Mouse (Mus musculus) midbrain, postnatal 0 days (tissue): ENCODE measurements around the gene Ctnnd2. TPM values are rescaled to one million over a fixed set of nuclear protein-coding genes. Genes with fewer than 3 reads are reported as not detected.

ENCODE experiments used
- ATAC-seq: fragments of 200-750 bp; cut with Nextera tagmentation; 2 replicates; pipeline ENCODE4 v1.8.0; 2017; ENCODE audit warnings: moderate number of reproducible peaks, mild to moderate bottlenecking, moderate TSS enrichment, moderate library complexity; ENCODE audit not compliant: low FRiP score
- DNase-seq: peaks from one replicate; pipeline ENCODE4 v3.0.0-alpha.2; 2015; ENCODE audit warnings: low spot score
- H3K27ac ChIP-seq: fragments of 300-500 bp; sonication (generic); 2 replicates; pipeline ENCODE4 v1.5.1; 2014; ENCODE audit warnings: low read depth, mild to moderate bottlenecking, low read length, mixed read lengths
- H3K27me3 ChIP-seq: fragments of 300-500 bp; sonication (generic); 2 replicates; pipeline ENCODE4 v1.6.1; 2014; ENCODE audit warnings: low read length, control low read depth, mixed read lengths; ENCODE audit not compliant: insufficient read depth
- H3K36me3 ChIP-seq: fragments of 300-500 bp; sonication (generic); 2 replicates; pipeline ENCODE4 v1.6.1; 2014; ENCODE audit warnings: low read length, control low read depth, mixed read lengths; ENCODE audit not compliant: insufficient read depth
- H3K4me1 ChIP-seq: fragments of 300-500 bp; sonication (generic); 2 replicates; pipeline ENCODE4 v1.6.1; 2014; ENCODE audit warnings: mild to moderate bottlenecking, control low read depth, antibody characterized with exemption, low read length, mixed read lengths; ENCODE audit not compliant: insufficient read depth
- H3K4me2 ChIP-seq: fragments of 300-500 bp; sonication (generic); 2 replicates; pipeline ENCODE4 v1.6.1; 2014; ENCODE audit warnings: low read depth, mild to moderate bottlenecking, low read length, mixed read lengths; ENCODE audit not compliant: poor library complexity, severe bottlenecking
- H3K4me3 ChIP-seq: fragments of 300-500 bp; sonication (generic); 2 replicates; pipeline ENCODE4 v1.5.1; 2014; ENCODE audit warnings: low read depth, mild to moderate bottlenecking, low read length, moderate library complexity
- H3K9ac ChIP-seq: fragments of 300-500 bp; sonication (generic); replicated peaks from 2 replicates; pipeline ENCODE4 v1.6.1; 2014; ENCODE audit warnings: mild to moderate bottlenecking, low read length, moderate library complexity, mixed read lengths; ENCODE audit not compliant: poor library complexity, severe bottlenecking
- H3K9me3 ChIP-seq: fragments of 300-500 bp; sonication (generic); 2 replicates; pipeline ENCODE4 v1.6.1; 2016; ENCODE audit warnings: low read length, control low read depth
- CTCF ChIP-seq: IDR thresholded peaks from 2 replicates; pipeline ENCODE4 v1.5.1; 2016; ENCODE audit warnings: antibody characterized with exemption, mild to moderate bottlenecking
- WGBS: fragments of 180-500 bp; shearing (Covaris S2); extraction: QIAGEN DNeasy Blood & Tissue Kit; methylation state at CpG from one replicate; pipeline ENCODE4 v1.1.7; 2014; 5-methylcytosine and 5-hydroxymethylcytosine counted together
- polyA plus RNA-seq: library from polyadenylated mRNA; unstranded; fragments of >200 nt; fragmentation: Nextera tagmentation; extraction: Ambion mirVana; gene quantifications from 2 replicates; pipeline ENCODE4 v1.2.1, GENCODE M21; 2015
- total RNA-seq: library from RNA; depleted of rRNA; stranded (reverse); fragments of >200 nt; gene quantifications from 2 replicates; pipeline ENCODE4 v1.2.3, GENCODE M21; 2014

Gene Ctnnd2
- total and polyA plus RNA-seq, 2 experiments from 2014 or later, result 89.0 to 178 TPM

DNA sequence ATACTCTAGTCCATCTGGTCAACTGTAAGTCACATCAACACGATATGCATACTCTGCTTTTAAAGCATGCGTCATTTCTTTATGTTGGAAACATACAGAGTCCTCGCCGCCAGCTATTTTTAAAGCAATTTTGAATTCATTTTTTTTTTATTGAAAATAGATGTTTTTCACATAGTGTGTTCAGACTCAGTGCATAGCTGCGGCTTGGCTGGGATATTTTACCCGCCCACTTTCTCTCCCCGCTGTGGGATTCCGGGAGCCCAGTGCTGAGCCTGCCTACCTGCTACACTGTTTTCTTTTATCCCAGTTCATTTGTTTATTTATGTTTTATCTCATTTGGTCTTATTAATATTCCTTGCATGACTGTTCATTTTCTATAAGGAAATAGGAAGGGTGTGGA, 724.9 kb downstream of the Ctnnd2 start:
- ATAC-seq (no peak), DNase-seq (no peak)
- Histone ChIP-seq H3K9me3 (no peaks in the 10 kb centered on the region), H3K36me3 (no peaks in the 10 kb centered on the region; the same call in 1 of the 2 replicates), H3K27me3 (no peaks in the 10 kb centered on the region), H3K4me2 (no peak overlapping the region), H3K4me1 (no peaks in the 10 kb centered on the region), H3K4me3 (no peak overlapping the region), H3K9ac (no peak overlapping the region), H3K27ac (no peak overlapping the region)
- WGBS, result 84% methylated on average over 8 of the region's 8 CpGs
- TF ChIP-seq CTCF, result no peak

GRCm38 (mm10) chr15:30908027-30908426, 735.6 kb downstream of the Ctnnd2 start:
- no peak overlapping the region for H3K4me3 ChIP-seq
- H3K9me3 ChIP-seq, result no peaks in the 10 kb centered on the region
- H3K4me2 ChIP-seq, result no peak overlapping the region
- no peak for TF ChIP-seq CTCF
- WGBS, result 12% methylated on average over 2 of the region's 2 CpGs
- no peak overlapping the region for H3K27ac ChIP-seq
- no peaks in the 10 kb centered on the region for H3K4me1 ChIP-seq
- no peaks in the 10 kb centered on the region for H3K36me3 ChIP-seq
- no peaks in the 10 kb centered on the region for H3K27me3 ChIP-seq
- ATAC-seq (no peak), DNase-seq (no peak)
- no peak overlapping the region for H3K9ac ChIP-seq

- TF ChIP-seq CTCF, result no peak
- no peak for ATAC-seq
Measured at GRCm38 (mm10) chr15:30913360-30913759, 741.0 kb downstream of the Ctnnd2 start.

DNA sequence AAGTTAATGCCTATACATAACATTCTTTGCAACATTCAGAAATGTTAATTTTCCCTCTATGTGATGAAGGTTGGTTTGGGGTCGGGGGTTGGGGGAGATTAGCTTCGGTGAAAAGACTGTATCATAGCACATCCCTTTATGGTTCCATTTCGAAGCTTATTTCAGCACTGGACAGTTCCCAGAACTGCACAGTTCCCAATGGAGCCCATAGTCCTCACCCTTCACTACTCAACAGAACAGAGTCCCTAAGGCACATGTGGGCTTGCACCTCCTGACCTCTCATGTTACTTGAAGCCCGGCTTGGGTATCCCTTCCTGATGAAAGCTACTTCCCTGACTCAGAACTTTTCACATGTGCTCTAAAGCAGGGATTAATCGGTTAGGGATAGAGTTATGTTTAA, 753.4 kb downstream of the Ctnnd2 start:
- no peaks in the 10 kb centered on the region for H3K9me3 ChIP-seq
- no peak overlapping the region for H3K9ac ChIP-seq
- H3K4me2 ChIP-seq, result no peak overlapping the region
- DNase-seq (no peak), ATAC-seq (peak; percentile 38; the same call in 1 of the 2 replicates)
- no peaks in the 10 kb centered on the region for H3K27me3 ChIP-seq
- no peak overlapping the region for H3K4me3 ChIP-seq
- no peak for TF ChIP-seq CTCF
- WGBS, result 87% methylated on average over 5 of the region's 5 CpGs
- peaks cover 10% of the 10 kb centered on the region for H3K36me3 ChIP-seq
- H3K27ac ChIP-seq, result no peak overlapping the region
- H3K4me1 ChIP-seq, result no peaks in the 10 kb centered on the region

More at GRCm38 (mm10) chr15:30913360-30913759, 741.0 kb downstream of the Ctnnd2 start:
- Histone ChIP-seq H3K4me1 (no peaks in the 10 kb centered on the region), H3K27me3 (no peaks in the 10 kb centered on the region), H3K4me3 (no peak overlapping the region), H3K27ac (no peak overlapping the region), H3K9ac (no peak overlapping the region), H3K36me3 (no peaks in the 10 kb centered on the region), H3K9me3 (no peaks in the 10 kb centered on the region), H3K4me2 (no peak overlapping the region)
- 84% methylated on average over 5 of the region's 5 CpGs for WGBS
- no peak for DNase-seq

DNA sequence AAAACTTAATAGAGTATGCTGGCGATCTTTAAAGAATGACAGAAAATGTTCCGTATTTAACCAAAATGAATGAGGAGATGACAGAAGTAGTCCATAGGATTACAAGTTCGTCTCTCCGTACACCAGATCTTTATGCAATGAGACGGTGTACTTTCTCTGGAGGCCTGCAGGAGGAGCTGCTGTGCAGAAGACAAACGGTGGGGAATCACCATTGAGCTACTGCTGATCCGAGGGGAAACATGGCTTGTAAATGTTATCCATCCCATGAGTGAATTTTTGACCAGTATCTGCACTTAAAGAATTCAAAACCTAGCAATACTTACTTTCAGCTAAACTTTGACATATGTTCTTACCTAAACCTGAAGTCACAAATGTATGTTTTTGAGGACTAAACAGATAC, 755.2 kb downstream of the Ctnnd2 start:
- Histone ChIP-seq H3K27ac (no peak overlapping the region), H3K27me3 (no peaks in the 10 kb centered on the region), H3K36me3 (peaks cover 7% of the 10 kb centered on the region), H3K4me2 (no peak overlapping the region), H3K4me3 (no peak overlapping the region), H3K9me3 (no peaks in the 10 kb centered on the region), H3K4me1 (no peaks in the 10 kb centered on the region), H3K9ac (no peak overlapping the region)
- ATAC-seq (no peak), DNase-seq (peak; percentile 34)
- 56% methylated on average over 7 of the region's 7 CpGs for WGBS
- peak; percentile 69 for TF ChIP-seq CTCF

GRCm38 (mm10) chr15:30931906-30932305, 759.5 kb downstream of the Ctnnd2 start:
- Histone ChIP-seq H3K9me3 (no peaks in the 10 kb centered on the region), H3K4me3 (no peak overlapping the region), H3K9ac (no peak overlapping the region), H3K27me3 (no peaks in the 10 kb centered on the region), H3K27ac (no peak overlapping the region), H3K4me1 (no peaks in the 10 kb centered on the region), H3K4me2 (no peak overlapping the region), H3K36me3 (no peaks in the 10 kb centered on the region)
- ATAC-seq (no peak), DNase-seq (no peak)
- no peak for TF ChIP-seq CTCF
- WGBS, result 94% methylated on average over 5 of the region's 5 CpGs
